Mouse (Mus musculus): ENCODE measurements around the gene Ctsa. TPM values are rescaled to one million over a fixed set of nuclear protein-coding genes. Genes with fewer than 3 reads are reported as not detected.
"Not testable (repeated sequence)": the region's sequence is repeated elsewhere in the genome, so short reads cannot be mapped to it uniquely, and the experiment has no call there.

The Ctsa gene
- polyA plus RNA-seq, 1 experiment from 2014 or later: 134 TPM

GRCm38 (mm10) chr2:164859640-164860432, 27.2 kb downstream of the Ctsa start:
- Histone ChIP-seq H3K4me2 (replicated peaks; ENCODE audit: low read depth, low read length) (no peak overlapping the region), H3K9ac (replicated peaks; ENCODE audit: low read depth, low read length) (no peak overlapping the region), H3K9me3 (ENCODE audit: control insufficient read depth, low read depth, low read length) (no peaks in the 10 kb centered on the region), H3K27ac (ENCODE audit: low read length) (no peak overlapping the region), H3K27me3 (ENCODE audit: control insufficient read depth, insufficient read depth, low read length) (peaks cover 2% of the 10 kb centered on the region; the same call in 1 of the 2 replicates), H3K36me3 (ENCODE audit: control insufficient read depth, insufficient read depth, low read length) (no peaks in the 10 kb centered on the region), H3K4me3 (ENCODE audit: low read depth, low read length) (no peak overlapping the region), H3K4me1 (ENCODE audit: control insufficient read depth, insufficient read depth, low read length) (peaks cover 15% of the 10 kb centered on the region; the same call in 1 of the 2 replicates)
- 66% methylated on average over 9 of the region's 9 CpGs for WGBS
- ATAC-seq (ENCODE audit: insufficient number of reproducible peaks, insufficient read depth, low FRiP score, low read depth): no peak

GRCm38 (mm10) chr2:164861094-164861493, 28.4 kb downstream of the Ctsa start:
- H3K4me1 ChIP-seq (ENCODE audit: control insufficient read depth, insufficient read depth, low read length): peaks cover 15% of the 10 kb centered on the region; the same call in 1 of the 2 replicates
- no peak overlapping the region for H3K27ac ChIP-seq (ENCODE audit: low read length)

GRCm38 (mm10) chr2:164862179-164862861, 29.6 kb downstream of the Ctsa start:
- WGBS: 31% methylated on average over 9 of the region's 9 CpGs
- no peaks in the 10 kb centered on the region for H3K36me3 ChIP-seq (ENCODE audit: control insufficient read depth, insufficient read depth, low read length)
- H3K4me2 ChIP-seq (replicated peaks; ENCODE audit: low read depth, low read length): no peak overlapping the region
- no peaks in the 10 kb centered on the region for H3K9me3 ChIP-seq (ENCODE audit: control insufficient read depth, low read depth, low read length)
- peaks cover 14% of the 10 kb centered on the region; the same call in 1 of the 2 replicates for H3K4me1 ChIP-seq (ENCODE audit: control insufficient read depth, insufficient read depth, low read length)
- H3K4me3 ChIP-seq (ENCODE audit: low read depth, low read length): no peak overlapping the region
- H3K27me3 ChIP-seq (ENCODE audit: control insufficient read depth, insufficient read depth, low read length): peaks cover 2% of the 10 kb centered on the region; the same call in 1 of the 2 replicates
- peak overlapping the region; percentile 87 for H3K27ac ChIP-seq (ENCODE audit: low read length)
- no peak overlapping the region for H3K9ac ChIP-seq (replicated peaks; ENCODE audit: low read depth, low read length)
- ATAC-seq (ENCODE audit: insufficient number of reproducible peaks, insufficient read depth, low FRiP score, low read depth): peak; percentile 76; the same call in 1 of the 2 replicates

More at GRCm38 (mm10) chr2:164861094-164861493, 28.4 kb downstream of the Ctsa start:
- H3K4me3 ChIP-seq (ENCODE audit: low read depth, low read length): no peak overlapping the region
- WGBS: 62% methylated on average over 4 of the region's 4 CpGs
- no peak overlapping the region for H3K9ac ChIP-seq (replicated peaks; ENCODE audit: low read depth, low read length)
- no peak for ATAC-seq (ENCODE audit: insufficient number of reproducible peaks, insufficient read depth, low FRiP score, low read depth)
- H3K4me2 ChIP-seq (replicated peaks; ENCODE audit: low read depth, low read length): no peak overlapping the region
- no peaks in the 10 kb centered on the region for H3K9me3 ChIP-seq (ENCODE audit: control insufficient read depth, low read depth, low read length)
- H3K27me3 ChIP-seq (ENCODE audit: control insufficient read depth, insufficient read depth, low read length): peaks cover 2% of the 10 kb centered on the region; the same call in 1 of the 2 replicates
- no peaks in the 10 kb centered on the region for H3K36me3 ChIP-seq (ENCODE audit: control insufficient read depth, insufficient read depth, low read length)

GRCm38 (mm10) chr2:164863411-164863810, 30.7 kb downstream of the Ctsa start:
- not testable (repeated sequence) for ATAC-seq (ENCODE audit: insufficient number of reproducible peaks, insufficient read depth, low FRiP score, low read depth); H3K27ac ChIP-seq (ENCODE audit: low read length)

GRCm38 (mm10) chr2:164864593-164864992, 31.9 kb downstream of the Ctsa start:
- Histone ChIP-seq H3K4me1 (ENCODE audit: control insufficient read depth, insufficient read depth, low read length) (peaks cover 4% of the 10 kb centered on the region; the same call in 1 of the 2 replicates), H3K4me2 (replicated peaks; ENCODE audit: low read depth, low read length) (no peak overlapping the region), H3K9me3 (ENCODE audit: control insufficient read depth, low read depth, low read length) (no peaks in the 10 kb centered on the region), H3K36me3 (ENCODE audit: control insufficient read depth, insufficient read depth, low read length) (no peaks in the 10 kb centered on the region), H3K27ac (ENCODE audit: low read length) (no peak overlapping the region), H3K4me3 (ENCODE audit: low read depth, low read length) (no peak overlapping the region), H3K9ac (replicated peaks; ENCODE audit: low read depth, low read length) (no peak overlapping the region), H3K27me3 (ENCODE audit: control insufficient read depth, insufficient read depth, low read length) (no peaks in the 10 kb centered on the region)
- no peak for ATAC-seq (ENCODE audit: insufficient number of reproducible peaks, insufficient read depth, low FRiP score, low read depth)
- 66% methylated on average over 4 of the region's 4 CpGs for whole genome bisulfite sequencing

More at GRCm38 (mm10) chr2:164863411-164863810, 30.7 kb downstream of the Ctsa start:
- not testable (repeated sequence) for H3K36me3 ChIP-seq (ENCODE audit: control insufficient read depth, insufficient read depth, low read length); H3K4me1 ChIP-seq (ENCODE audit: control insufficient read depth, insufficient read depth, low read length); H3K9ac ChIP-seq (replicated peaks; ENCODE audit: low read depth, low read length); H3K4me2 ChIP-seq (replicated peaks; ENCODE audit: low read depth, low read length); H3K27me3 ChIP-seq (ENCODE audit: control insufficient read depth, insufficient read depth, low read length); H3K4me3 ChIP-seq (ENCODE audit: low read depth, low read length); H3K9me3 ChIP-seq (ENCODE audit: control insufficient read depth, low read depth, low read length)
- WGBS: 93% methylated on average over 8 of the region's 9 CpGs

- WGBS: 26% methylated on average over 16 of the region's 16 CpGs
- no peaks in the 10 kb centered on the region for H3K36me3 ChIP-seq (ENCODE audit: control insufficient read depth, insufficient read depth, low read length)
- H3K4me2 ChIP-seq (replicated peaks; ENCODE audit: low read depth, low read length): no peak overlapping the region
- no peaks in the 10 kb centered on the region for H3K9me3 ChIP-seq (ENCODE audit: control insufficient read depth, low read depth, low read length)
- peak overlapping the region; percentile 64; the same call in 1 of the 2 replicates for H3K27ac ChIP-seq (ENCODE audit: low read length)
- peaks cover 4% of the 10 kb centered on the region; the same call in 1 of the 2 replicates for H3K4me1 ChIP-seq (ENCODE audit: control insufficient read depth, insufficient read depth, low read length)
- H3K4me3 ChIP-seq (ENCODE audit: low read depth, low read length): no peak overlapping the region
- no peaks in the 10 kb centered on the region for H3K27me3 ChIP-seq (ENCODE audit: control insufficient read depth, insufficient read depth, low read length)
- H3K9ac ChIP-seq (replicated peaks; ENCODE audit: low read depth, low read length): no peak overlapping the region
- peak; percentile 60; the same call in 1 of the 2 replicates for ATAC-seq (ENCODE audit: insufficient number of reproducible peaks, insufficient read depth, low FRiP score, low read depth)
Measured at GRCm38 (mm10) chr2:164866741-164867551, 34.3 kb downstream of the Ctsa start.

GRCm38 (mm10) chr2:164867566-164867965, 34.9 kb downstream of the Ctsa start:
- Histone ChIP-seq H3K4me2 (replicated peaks; ENCODE audit: low read depth, low read length) (no peak overlapping the region), H3K9ac (replicated peaks; ENCODE audit: low read depth, low read length) (no peak overlapping the region), H3K4me3 (ENCODE audit: low read depth, low read length) (no peak overlapping the region), H3K36me3 (ENCODE audit: control insufficient read depth, insufficient read depth, low read length) (no peaks in the 10 kb centered on the region), H3K27ac (ENCODE audit: low read length) (peak overlapping the region; percentile 64; the same call in 1 of the 2 replicates), H3K9me3 (ENCODE audit: control insufficient read depth, low read depth, low read length) (no peaks in the 10 kb centered on the region), H3K4me1 (ENCODE audit: control insufficient read depth, insufficient read depth, low read length) (peaks cover 4% of the 10 kb centered on the region; the same call in 1 of the 2 replicates), H3K27me3 (ENCODE audit: control insufficient read depth, insufficient read depth, low read length) (no peaks in the 10 kb centered on the region)
- WGBS: 93% methylated on average over 7 of the region's 7 CpGs
- ATAC-seq (ENCODE audit: insufficient number of reproducible peaks, insufficient read depth, low FRiP score, low read depth): no peak

GRCm38 (mm10) chr2:164868491-164868890, 35.8 kb downstream of the Ctsa start:
- H3K4me3 ChIP-seq (ENCODE audit: low read depth, low read length): no peak overlapping the region
- H3K27me3 ChIP-seq (ENCODE audit: control insufficient read depth, insufficient read depth, low read length): no peaks in the 10 kb centered on the region
- H3K4me1 ChIP-seq (ENCODE audit: control insufficient read depth, insufficient read depth, low read length): peaks cover 4% of the 10 kb centered on the region; the same call in 1 of the 2 replicates
- peak overlapping the region; percentile 15; the same call in 1 of the 2 replicates for H3K27ac ChIP-seq (ENCODE audit: low read length)
- WGBS: 61% methylated on average over 7 of the region's 7 CpGs
- no peaks in the 10 kb centered on the region for H3K9me3 ChIP-seq (ENCODE audit: control insufficient read depth, low read depth, low read length)
- no peak overlapping the region for H3K9ac ChIP-seq (replicated peaks; ENCODE audit: low read depth, low read length)
- no peak for ATAC-seq (ENCODE audit: insufficient number of reproducible peaks, insufficient read depth, low FRiP score, low read depth)
- H3K36me3 ChIP-seq (ENCODE audit: control insufficient read depth, insufficient read depth, low read length): no peaks in the 10 kb centered on the region
- no peak overlapping the region for H3K4me2 ChIP-seq (replicated peaks; ENCODE audit: low read depth, low read length)

Measured in stomach, embryonic 14.5 days (tissue).